Mouse (Mus musculus) B cell, adult 2 months (primary cell): ENCODE results near the gene Gm26657.

Experiments
- DNase-seq, 2 experiments: peaks; one replicate each; pipeline ENCODE4 v3.0.0; 2022

Gene Gm26657

DNA sequence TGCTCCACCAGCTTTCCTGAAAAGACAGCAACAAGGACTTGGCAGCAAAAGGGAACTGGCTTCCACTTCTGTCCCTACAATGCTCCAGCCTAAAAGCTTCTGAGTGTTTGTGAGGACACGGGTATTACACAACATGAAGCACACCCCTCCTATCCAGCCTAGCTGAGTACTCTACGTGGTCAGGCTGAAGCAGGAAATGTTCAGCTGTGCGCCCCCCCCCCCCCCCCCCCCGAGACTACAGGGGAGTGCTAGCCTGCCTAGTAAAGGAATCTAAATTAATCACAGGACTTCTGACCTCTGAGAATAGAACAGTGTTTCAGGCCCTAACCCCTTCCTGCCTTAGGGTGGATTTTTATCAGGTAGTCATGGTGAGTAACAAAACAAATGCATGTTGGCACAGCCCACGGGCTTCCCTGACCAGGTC is 28.0 kb downstream of the Gm26657 start:
- no peak for DNase-seq

DNA sequence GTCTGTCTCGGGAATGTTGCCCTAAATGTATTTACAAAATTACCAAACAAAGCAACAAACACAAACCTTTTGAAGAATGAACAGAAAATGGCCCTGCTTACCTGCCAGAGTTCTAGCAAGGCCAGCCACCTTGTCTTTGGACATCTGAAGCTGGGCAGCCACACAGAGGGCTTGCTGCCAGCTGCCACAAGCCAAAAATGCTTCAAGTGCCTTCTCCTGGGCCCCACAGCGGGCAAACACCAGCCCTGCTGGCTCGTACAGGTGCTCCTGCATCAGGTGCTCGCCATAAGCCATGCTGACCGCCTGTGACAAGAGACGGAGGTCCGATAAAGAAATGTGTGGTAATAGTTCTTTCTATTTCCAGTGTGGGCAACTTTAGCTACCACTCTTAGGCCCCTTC is 29.0 kb downstream of the Gm26657 start:
- no peak for DNase-seq

- no peak for DNase-seq
Measured at GRCm38 (mm10) chr4:56771065-56771464, 31.2 kb downstream of the Gm26657 start.
